In the genomic region with DNA sequence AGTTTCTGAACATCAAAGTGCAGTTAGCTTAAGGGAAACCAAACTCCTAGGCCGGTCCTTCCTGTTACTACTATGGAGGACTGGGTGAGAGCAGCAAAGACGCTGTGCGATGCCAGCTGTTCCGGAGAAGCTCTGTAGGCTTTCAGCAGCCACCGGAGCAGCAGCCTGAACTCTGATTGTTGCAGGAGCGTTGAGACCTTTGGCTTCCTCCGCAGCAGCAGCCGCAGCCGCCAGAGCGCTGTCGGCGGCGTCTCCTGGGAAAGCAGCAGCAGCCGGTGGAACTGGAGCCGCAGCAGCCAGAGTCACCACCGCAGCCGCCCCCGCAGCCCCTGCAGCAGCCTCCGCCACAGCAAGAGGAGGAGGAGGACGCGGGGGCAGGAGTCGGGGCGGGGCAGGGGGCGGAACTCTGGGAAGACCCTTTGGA, we compare ENCODE assay signal across 9 mouse cellular contexts. TPM values are rescaled to one million over a fixed set of nuclear protein-coding genes. Genes with fewer than 3 reads are reported as not detected.
A peak's percentile ranks its signal among the peaks of the same experiment; 100 is the strongest.
DNase-seq lines count a peak whose midpoint lies in the region; ATAC-seq lines count a peak whose summit lies in the region.
"Had no signal": no experiment of that assay in that cellular context is flagged by ENCODE, and none has a peak within 500 bp of the region (broad histone marks: within the 10 kb centered on the region; RNA-seq: fewer than 3 reads in every experiment).

No protein-coding gene starts in this region.

- H3K9ac ChIP-seq in limb, embryonic 15.5 days: peak overlapping the region; percentile 35

- WGBS in limb, embryonic 15.5 days: under 1% methylated on average over 24 of the region's 24 CpGs

- H3K4me3 ChIP-seq in limb, embryonic 15.5 days: peak overlapping the region; percentile 46

- H3K4me2 ChIP-seq in limb, embryonic 15.5 days: peak overlapping the region; percentile 83

- no peaks in the 10 kb centered on the region for H3K4me1 ChIP-seq in limb, embryonic 15.5 days

- no peaks in the 10 kb centered on the region for H3K36me3 ChIP-seq in limb, embryonic 15.5 days

- no peaks in the 10 kb centered on the region for H3K9me3 ChIP-seq in limb, embryonic 15.5 days

- peak; percentile 10 to 15 for DNase-seq in cerebellum, postnatal 25 days
- DNase-seq in cerebellum, adult 9-11 months: no peak
- peak; percentile 11 to 23 for DNase-seq in adrenal gland, postnatal 36 days
- peak; percentile 15 to 52 for DNase-seq in frontal cortex, postnatal 14 days (ENCODE audit: low spot score in 2 of 2)
- DNase-seq in kidney, adult 9 months: peak; percentile 11
- peak; percentile 21 for DNase-seq in ovary, adult 18-20 months (ENCODE audit: low spot score)

- 0 out of 2 replicates have a peak, but pooled peaks have one; percentile 40 for ATAC-seq in limb, embryonic 15.5 days (ENCODE audit: insufficient number of reproducible peaks, low FRiP score, low TSS enrichment, low read depth)
- ATAC-seq in megakaryocyte-erythroid progenitor cell, adult 5-6 weeks (replicated peaks; ENCODE audit: low FRiP score, low TSS enrichment, poor library complexity, severe bottlenecking): no peak

- H3K27me3 ChIP-seq in limb, embryonic 15.5 days: no peaks in the 10 kb centered on the region

- H3K27ac ChIP-seq in limb, embryonic 15.5 days: no peak overlapping the region

RNA-seq across cellular contexts. Expression of a gene that starts 1.1 kb away (rescaled TPM):
- not detected for total RNA-seq in adrenal gland, postnatal 36 days (2021)
- 33.4 and 55.3 TPM in 2 replicates for polyA plus RNA-seq in limb, embryonic 15.5 days (2015; fragmentation: Nextera tagmentation; extraction: Ambion mirVana)
- total RNA-seq in megakaryocyte-erythroid progenitor cell, adult 5-6 weeks (2014; fragmentation: Nextera tagmentation): not detected in 2 replicates
- total RNA-seq in megakaryocyte-erythroid progenitor cell, adult 5-6 weeks (2017): not detected in 2 replicates

RNA-seq across cellular contexts. Expression of a gene that starts 4.5 kb away (rescaled TPM):
- total RNA-seq in adrenal gland, postnatal 36 days (2021): not detected
- polyA plus RNA-seq in limb, embryonic 15.5 days (2015; fragmentation: Nextera tagmentation; extraction: Ambion mirVana): 2.3 and 24.6 TPM in 2 replicates
- not detected in 2 replicates for total RNA-seq in megakaryocyte-erythroid progenitor cell, adult 5-6 weeks (2014; fragmentation: Nextera tagmentation)
- total RNA-seq in megakaryocyte-erythroid progenitor cell, adult 5-6 weeks (2017): not detected in 2 replicates
- polyA plus RNA-seq: large intestine, adult 2 months had no signal

RNA-seq across cellular contexts. Expression of a gene that starts 22.4 kb away (rescaled TPM):
- not detected for total RNA-seq in adrenal gland, postnatal 36 days (2021)
- polyA plus RNA-seq in limb, embryonic 15.5 days (2015; fragmentation: Nextera tagmentation; extraction: Ambion mirVana): 58.4 and 77.7 TPM in 2 replicates
- not detected in 2 replicates for total RNA-seq in megakaryocyte-erythroid progenitor cell, adult 5-6 weeks (2014; fragmentation: Nextera tagmentation)
- not detected in 2 replicates for total RNA-seq in megakaryocyte-erythroid progenitor cell, adult 5-6 weeks (2017)
- polyA plus RNA-seq: large intestine, adult 2 months had no signal

RNA-seq across cellular contexts. Expression of a gene that starts 47.5 kb away (rescaled TPM):
- total RNA-seq in adrenal gland, postnatal 36 days (2021): not detected
- polyA plus RNA-seq in limb, embryonic 15.5 days (2015; fragmentation: Nextera tagmentation; extraction: Ambion mirVana): 0.66 TPM in 1 of 2 replicates, not detected in the other
- not detected in 2 replicates for total RNA-seq in megakaryocyte-erythroid progenitor cell, adult 5-6 weeks (2014; fragmentation: Nextera tagmentation)
- not detected in 2 replicates for total RNA-seq in megakaryocyte-erythroid progenitor cell, adult 5-6 weeks (2017)
- polyA plus RNA-seq: large intestine, adult 2 months had no signal

RNA-seq across cellular contexts. Expression of a gene that starts 54.2 kb away (rescaled TPM):
- total RNA-seq in adrenal gland, postnatal 36 days (2021): not detected
- not detected in 2 replicates for polyA plus RNA-seq in limb, embryonic 15.5 days (2015; fragmentation: Nextera tagmentation; extraction: Ambion mirVana)
- total RNA-seq in megakaryocyte-erythroid progenitor cell, adult 5-6 weeks (2014; fragmentation: Nextera tagmentation): not detected in 2 replicates
- not detected in 2 replicates for total RNA-seq in megakaryocyte-erythroid progenitor cell, adult 5-6 weeks (2017)
- polyA plus RNA-seq: large intestine, adult 2 months had no signal
